Mouse (Mus musculus): ENCODE results near the gene Parva. TPM values are rescaled to one million over a fixed set of nuclear protein-coding genes. Genes with fewer than 3 reads are reported as not detected.

The Parva gene
- total RNA-seq, 1 experiment from 2014 or later = 84.2 TPM

GRCm38 (mm10) chr7:112423438-112423837, 3.9 kb upstream of the Parva start:
- no peak for DNase-seq

GRCm38 (mm10) chr7:112426811-112427210, 494 bp upstream of the Parva start:
- DNase-seq = no peak

GRCm38 (mm10) chr7:112428158-112428535, 842 bp downstream of the Parva start:
- DNase-seq = peak; percentile 96

- no peak for DNase-seq
These were observed 12.5 kb downstream of the Parva start for GRCm38 (mm10) chr7:112439846-112440245.

- DNase-seq = no peak
These were observed 17.1 kb downstream of the Parva start for GRCm38 (mm10) chr7:112444152-112444984.

- no peak for DNase-seq
These were observed 17.7 kb downstream of the Parva start for GRCm38 (mm10) chr7:112444985-112445367.

- DNase-seq = no peak
These were observed 19.2 kb downstream of the Parva start for GRCm38 (mm10) chr7:112446498-112446897.

- DNase-seq = peak; percentile 61
These were observed 22.8 kb downstream of the Parva start for GRCm38 (mm10) chr7:112449954-112450700.

GRCm38 (mm10) chr7:112452471-112452870, 25.2 kb downstream of the Parva start:
- no peak for DNase-seq

- DNase-seq = peak; percentile 55
These were observed 26.5 kb downstream of the Parva start for GRCm38 (mm10) chr7:112453805-112454214.

GRCm38 (mm10) chr7:112454380-112454779, 27.1 kb downstream of the Parva start:
- no peak for DNase-seq

GRCm38 (mm10) chr7:112454951-112455350, 27.6 kb downstream of the Parva start:
- no peak for DNase-seq

GRCm38 (mm10) chr7:112455566-112456110, 28.3 kb downstream of the Parva start:
- no peak for DNase-seq

- no peak for DNase-seq
These were observed 30.1 kb downstream of the Parva start for GRCm38 (mm10) chr7:112457373-112457772.

- DNase-seq = no peak
These were observed 30.6 kb downstream of the Parva start for GRCm38 (mm10) chr7:112457920-112458319.

- peak; percentile 75 for DNase-seq
These were observed 31.1 kb downstream of the Parva start for GRCm38 (mm10) chr7:112458440-112458839.

GRCm38 (mm10) chr7:112463074-112463473, 35.8 kb downstream of the Parva start:
- no peak for DNase-seq

- peak; percentile 46 for DNase-seq
These were observed 38.6 kb downstream of the Parva start for GRCm38 (mm10) chr7:112465920-112466319.

GRCm38 (mm10) chr7:112466786-112467185, 39.5 kb downstream of the Parva start:
- DNase-seq = peak; percentile 12

- DNase-seq = peak; percentile 57
These were observed 40.4 kb downstream of the Parva start for GRCm38 (mm10) chr7:112467687-112468111.

GRCm38 (mm10) chr7:112469817-112470216, 42.5 kb downstream of the Parva start:
- DNase-seq = peak; percentile 92

- peak; percentile 22 for DNase-seq
These were observed 44.0 kb downstream of the Parva start for GRCm38 (mm10) chr7:112471316-112471715.

All from adrenal gland, postnatal 14 days (tissue).